Mouse (Mus musculus) ES-Bruce4 (cell line): ENCODE data around the gene Dpy19l1.

Experiments used
- CTCF ChIP-seq: IDR thresholded peaks from one replicate; pipeline ENCODE4 v1.8.1; 2011; ENCODE audit warnings: low read depth, low read length
- EP300 ChIP-seq: IDR thresholded peaks from 2 replicates; pipeline ENCODE4 v1.6.1; 2011; ENCODE audit warnings: low read depth, low read length; ENCODE audit not compliant: insufficient read depth
- POLR2A ChIP-seq: IDR thresholded peaks from one replicate; pipeline ENCODE4 v1.8.1; 2011; ENCODE audit warnings: low read length; ENCODE audit not compliant: insufficient read depth

DNA sequence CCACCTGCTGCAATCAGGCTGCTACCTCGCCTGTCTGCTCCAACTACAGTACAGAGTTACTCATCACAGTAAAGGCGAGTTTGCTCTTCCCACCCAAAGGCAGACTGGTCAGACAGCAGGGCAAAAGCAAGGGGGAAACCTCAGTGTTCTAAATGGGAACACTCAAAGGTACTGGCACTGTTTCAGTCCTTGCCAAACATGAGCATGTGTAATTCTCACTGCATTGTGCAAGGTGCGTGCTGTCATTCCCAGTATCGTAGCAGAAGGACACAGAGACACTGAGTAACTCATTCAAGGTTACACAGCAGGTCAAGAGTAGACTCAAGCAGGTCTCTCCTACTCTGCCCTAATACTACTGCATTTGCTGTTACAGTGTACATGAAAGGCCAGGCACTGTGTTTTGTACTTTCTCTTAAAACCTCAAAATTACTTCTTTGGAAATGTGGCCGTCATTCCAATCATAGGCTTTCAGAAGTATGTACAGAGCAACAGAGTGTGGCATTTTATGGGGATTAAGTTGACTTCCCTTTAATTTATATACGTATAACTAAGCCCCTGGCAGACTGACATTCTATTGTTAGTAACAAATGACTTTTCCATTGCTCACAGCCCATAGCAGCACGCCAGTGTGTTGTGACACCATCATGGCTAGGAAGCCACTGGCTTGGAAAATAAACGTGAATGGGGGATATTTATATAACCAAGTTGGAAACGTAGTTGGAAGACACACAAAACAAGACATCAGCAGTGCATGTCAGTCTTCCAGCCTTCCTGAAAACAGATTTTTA is 10.5 kb upstream of the Dpy19l1 start:
- TF ChIP-seq CTCF (no peak), EP300 (no peak), POLR2A (no peak)
